Mouse (Mus musculus) layer of hippocampus, adult 2 months (tissue): ENCODE results near the gene Tmc6. TPM values are rescaled to one million over a fixed set of nuclear protein-coding genes. Genes with fewer than 3 reads are reported as not detected.

Experiments
- DNase-seq, 2 experiments: peaks; one replicate each; pipeline ENCODE4 v3.0.0; 2022; ENCODE audit warnings: low spot score in 2 of 2
- H3K27ac ChIP-seq: fragments of 200-600 bp; 2 replicates; pipeline ENCODE4 v1.8.1; 2022
- H3K4me3 ChIP-seq: fragments of 200-600 bp; 2 replicates; pipeline ENCODE4 v1.8.1; 2022; ENCODE audit warnings: mild to moderate bottlenecking
- CTCF ChIP-seq: fragments of 200-600 bp; conservative IDR thresholded peaks from 2 replicates; pipeline ENCODE4 v1.8.1; 2022; ENCODE audit warnings: antibody characterized with exemption, mild to moderate bottlenecking, moderate library complexity
- total RNA-seq, 2 experiments: library from RNA; stranded (reverse); gene quantifications; 2 replicates each; pipeline ENCODE4 v1.2.3; 2021

Tmc6 gene
- total RNA-seq, 2 experiments from 2014 or later, result 6.6 to 8.4 TPM

GRCm38 (mm10) chr11:117783683-117784309, 1.8 kb upstream of the Tmc6 start:
- TF ChIP-seq CTCF, result no peak
- no peak for DNase-seq
- no peak overlapping the region for H3K27ac ChIP-seq
- H3K4me3 ChIP-seq, result no peak overlapping the region

GRCm38 (mm10) chr11:117783089-117783488, 1.1 kb upstream of the Tmc6 start:
- peak overlapping the region; percentile 43 for H3K4me3 ChIP-seq
- no peak for DNase-seq

GRCm38 (mm10) chr11:117782705-117783034, 672 bp upstream of the Tmc6 start:
- Histone ChIP-seq H3K4me3 (peak overlapping the region; percentile 43), H3K27ac (peak overlapping the region; percentile 52)
- DNase-seq, result no peak
- TF ChIP-seq CTCF, result no peak

More at GRCm38 (mm10) chr11:117783089-117783488, 1.1 kb upstream of the Tmc6 start:
- H3K27ac ChIP-seq, result peak overlapping the region; percentile 52
- TF ChIP-seq CTCF, result peak; percentile 91

DNA sequence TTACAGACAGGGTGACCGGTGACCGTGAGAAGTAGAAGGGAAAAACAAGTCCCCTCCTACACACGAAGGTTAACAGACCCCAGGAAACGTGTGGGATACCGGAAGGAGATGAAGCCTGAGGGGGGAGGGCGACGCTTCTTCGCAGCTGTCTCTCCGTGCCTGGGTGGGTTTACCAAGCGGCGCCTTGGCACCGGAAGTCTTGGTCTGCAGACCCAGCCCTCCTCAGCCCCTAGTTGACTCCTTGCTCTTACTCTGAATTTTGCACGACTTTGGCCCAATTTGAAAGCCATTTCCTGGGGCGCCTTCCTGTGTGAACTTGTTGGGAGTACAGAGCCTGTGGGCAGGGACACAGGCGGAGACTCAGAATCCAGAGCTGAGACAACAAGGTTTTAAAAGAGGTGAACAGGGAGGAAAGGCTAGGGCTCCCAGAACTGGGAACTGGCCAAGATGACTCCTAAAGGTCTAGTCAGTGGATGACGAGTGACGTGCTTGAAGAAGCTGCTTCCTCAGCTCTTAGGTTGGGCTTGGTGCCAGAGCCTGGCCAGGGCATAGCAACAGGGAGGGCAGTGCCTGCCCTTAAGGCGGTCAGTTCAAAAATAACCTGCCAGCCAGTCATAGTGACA, 688 bp downstream of the Tmc6 start:
- DNase-seq, result no peak

GRCm38 (mm10) chr11:117780582-117781111, 1.4 kb downstream of the Tmc6 start:
- peak overlapping the region; percentile 89 for H3K27ac ChIP-seq
- peak; percentile 26 for TF ChIP-seq CTCF
- peak overlapping the region; percentile 50 for H3K4me3 ChIP-seq
- DNase-seq, result no peak

More for the DNA sequence above, 688 bp downstream of the Tmc6 start:
- H3K4me3 ChIP-seq, result no peak overlapping the region; the same call in 1 of the 2 replicates
- H3K27ac ChIP-seq, result peak overlapping the region; percentile 89; the same call in 1 of the 2 replicates
- TF ChIP-seq CTCF, result no peak

DNA sequence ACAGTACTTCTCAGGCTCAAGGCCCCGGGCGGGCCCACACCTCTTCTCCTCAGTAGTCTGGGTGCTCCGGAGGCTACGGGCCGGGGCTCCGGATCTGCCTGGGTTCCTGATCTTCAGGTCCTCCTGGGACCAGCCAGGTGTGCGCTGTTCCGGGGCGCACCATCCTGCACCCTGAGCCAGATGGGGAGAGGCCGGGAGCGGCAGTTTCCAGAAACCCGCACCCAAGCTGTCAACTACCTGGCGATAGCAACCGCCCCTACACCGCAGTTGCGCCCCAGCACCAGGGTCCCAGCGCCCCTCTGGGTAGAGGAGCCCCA, 1.8 kb downstream of the Tmc6 start:
- H3K27ac ChIP-seq, result peak overlapping the region; percentile 89
- peak overlapping the region; percentile 50 for H3K4me3 ChIP-seq
- DNase-seq, result no peak
- no peak for TF ChIP-seq CTCF

- no peak for DNase-seq
- TF ChIP-seq CTCF, result no peak
- Histone ChIP-seq H3K27ac (peak overlapping the region; percentile 89), H3K4me3 (peak overlapping the region; percentile 50)
Measured at GRCm38 (mm10) chr11:117779434-117780198, 2.4 kb downstream of the Tmc6 start.

DNA sequence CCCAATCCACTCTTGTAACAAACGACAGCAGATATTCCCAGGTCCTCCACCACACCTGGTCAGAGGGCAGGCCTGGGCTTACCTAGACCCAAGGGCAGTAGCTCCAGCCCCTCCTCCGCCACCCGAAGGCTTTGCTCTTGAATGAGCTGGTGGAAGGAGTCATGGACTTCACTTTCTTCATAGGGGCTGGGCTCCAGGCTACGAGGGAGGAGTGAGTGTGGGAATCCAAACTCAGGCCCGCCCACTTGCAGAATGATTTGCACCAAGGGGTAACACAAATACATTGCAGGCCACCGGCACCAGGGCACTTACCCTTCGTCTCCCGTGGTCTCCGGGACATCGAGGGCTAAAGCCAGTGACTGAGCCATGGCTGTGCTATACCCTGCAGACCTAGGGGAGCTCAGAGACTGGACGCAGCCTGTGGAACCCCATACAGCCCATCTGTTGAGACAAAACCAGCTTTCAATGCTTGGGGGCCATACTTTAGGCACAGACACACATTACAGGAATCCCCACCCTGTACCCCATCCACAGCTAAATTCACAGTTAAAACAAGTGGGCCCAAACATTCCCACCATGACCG, 3.1 kb downstream of the Tmc6 start:
- no peak for DNase-seq
- TF ChIP-seq CTCF, result no peak
- peak overlapping the region; percentile 50 for H3K4me3 ChIP-seq
- H3K27ac ChIP-seq, result peak overlapping the region; percentile 89

GRCm38 (mm10) chr11:117778031-117778430, 4.0 kb downstream of the Tmc6 start:
- Histone ChIP-seq H3K4me3 (no peak overlapping the region), H3K27ac (no peak overlapping the region; the same call in 1 of the 2 replicates)
- TF ChIP-seq CTCF, result no peak
- DNase-seq, result no peak

DNA sequence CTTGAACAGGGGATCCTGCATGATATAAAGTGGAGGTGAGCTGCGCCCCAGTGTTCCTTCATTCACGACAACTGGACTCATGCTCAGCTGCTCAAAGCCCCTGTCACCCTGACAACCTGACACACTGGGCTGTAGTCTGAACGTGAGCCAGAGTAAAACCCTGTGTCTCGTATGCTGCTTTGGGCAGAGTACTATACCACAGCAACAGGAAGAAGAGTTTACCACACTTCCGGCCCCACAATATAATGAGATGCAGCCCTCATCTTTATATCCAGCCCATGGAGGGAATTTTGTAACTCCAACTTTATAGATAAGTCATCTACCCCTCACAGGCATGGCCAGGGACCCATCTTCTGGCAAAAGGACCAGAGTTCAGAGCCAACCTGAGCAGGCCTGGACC, 4.9 kb downstream of the Tmc6 start:
- H3K27ac ChIP-seq, result no peak overlapping the region
- DNase-seq, result no peak
- no peak overlapping the region for H3K4me3 ChIP-seq
- no peak for TF ChIP-seq CTCF

DNA sequence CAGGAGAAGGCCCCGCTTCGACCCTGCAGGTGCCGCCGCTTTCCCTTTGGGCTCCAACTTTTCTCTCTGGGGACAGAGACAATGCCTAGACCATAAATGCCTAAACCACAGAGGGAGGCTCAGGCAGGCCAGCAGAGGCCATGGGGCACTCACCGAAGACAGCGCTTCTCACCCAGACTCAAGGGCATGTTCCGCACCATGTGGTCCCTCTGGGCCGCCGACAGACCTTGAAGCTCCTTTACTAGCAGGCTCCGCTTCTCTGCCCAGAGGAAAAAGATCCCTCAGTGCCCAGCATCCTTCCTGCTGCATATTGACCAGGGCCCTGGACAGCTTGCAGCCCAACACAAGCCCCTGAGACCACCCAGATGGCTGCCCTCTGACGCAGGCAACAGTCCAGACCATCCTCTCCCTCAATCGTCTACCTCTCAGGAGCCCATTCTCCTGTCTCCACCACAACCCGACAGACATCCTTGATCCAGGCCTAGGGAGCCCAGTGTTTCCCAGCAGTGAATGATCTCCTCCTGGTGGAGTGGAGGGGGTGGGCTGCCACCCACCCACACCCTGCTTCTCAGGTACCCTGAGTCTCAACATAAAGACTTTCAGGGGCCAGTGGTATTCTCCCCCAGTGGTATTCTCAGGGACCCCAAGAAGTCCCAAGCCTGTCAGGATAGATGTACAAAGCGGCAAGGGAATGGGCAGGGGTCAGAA, 5.8 kb downstream of the Tmc6 start:
- Histone ChIP-seq H3K4me3 (no peak overlapping the region), H3K27ac (no peak overlapping the region)
- DNase-seq, result no peak
- TF ChIP-seq CTCF, result no peak

DNA sequence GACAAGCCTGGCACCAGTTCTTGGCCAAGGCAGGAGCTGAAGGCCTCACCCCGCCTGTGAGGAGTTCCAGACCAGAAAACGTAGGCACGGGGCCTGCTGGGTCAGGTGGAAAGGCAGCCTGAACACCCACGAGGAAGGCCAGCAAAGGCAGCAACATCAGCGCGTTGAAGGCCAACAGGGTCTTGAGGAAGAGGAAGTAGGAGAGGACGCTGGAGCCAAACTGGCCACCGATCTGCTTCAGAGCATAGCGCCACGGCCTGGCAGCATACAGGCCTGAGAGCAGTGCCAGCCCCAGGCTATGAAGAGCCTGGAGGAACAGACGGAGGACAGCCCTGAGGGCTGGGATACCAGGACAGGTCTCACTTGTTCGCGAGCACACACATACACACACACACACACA, 6.5 kb downstream of the Tmc6 start:
- 0 out of 2 replicates have a peak, but pooled peaks have one; percentile 6 for TF ChIP-seq CTCF
- no peak overlapping the region for H3K27ac ChIP-seq
- no peak for DNase-seq
- no peak overlapping the region for H3K4me3 ChIP-seq

GRCm38 (mm10) chr11:117774925-117775324, 7.1 kb downstream of the Tmc6 start:
- no peak overlapping the region for H3K27ac ChIP-seq
- H3K4me3 ChIP-seq, result no peak overlapping the region
- no peak for DNase-seq
- TF ChIP-seq CTCF, result no peak
